Mouse (Mus musculus) cerebellum, adult (tissue): ENCODE results near the gene Ptprn2.

Source experiments
- ATAC-seq: cut with Nextera tagmentation; 2 replicates; pipeline ENCODE4 v1.9.2; 2017; ENCODE audit warnings: mild to moderate bottlenecking, moderate library complexity, mixed read lengths; ENCODE audit not compliant: insufficient number of reproducible peaks, low FRiP score, low TSS enrichment

Gene Ptprn2

GRCm38 (mm10) chr12:116952452-116953205, 467.1 kb downstream of the Ptprn2 start:
- ATAC-seq, result no peak

- no peak for ATAC-seq
Measured at GRCm38 (mm10) chr12:116959164-116959563, 473.6 kb downstream of the Ptprn2 start.

GRCm38 (mm10) chr12:116963906-116964305, 478.4 kb downstream of the Ptprn2 start:
- peak; percentile 39; the same call in 1 of the 2 replicates for ATAC-seq

GRCm38 (mm10) chr12:116968215-116968939, 482.9 kb downstream of the Ptprn2 start:
- ATAC-seq, result no peak

GRCm38 (mm10) chr12:116975547-116975946, 490.0 kb downstream of the Ptprn2 start:
- no peak for ATAC-seq

GRCm38 (mm10) chr12:116976981-116977380, 491.5 kb downstream of the Ptprn2 start:
- ATAC-seq, result no peak

- no peak for ATAC-seq
Measured at GRCm38 (mm10) chr12:116978201-116978600, 492.7 kb downstream of the Ptprn2 start.

GRCm38 (mm10) chr12:116981315-116981714, 495.8 kb downstream of the Ptprn2 start:
- no peak for ATAC-seq

- ATAC-seq, result no peak
Measured at GRCm38 (mm10) chr12:116989144-116989543, 503.6 kb downstream of the Ptprn2 start.

GRCm38 (mm10) chr12:117001546-117002148, 516.1 kb downstream of the Ptprn2 start:
- no peak for ATAC-seq

GRCm38 (mm10) chr12:117016753-117017595, 531.5 kb downstream of the Ptprn2 start:
- ATAC-seq, result no peak

GRCm38 (mm10) chr12:117017912-117018311, 532.4 kb downstream of the Ptprn2 start:
- ATAC-seq, result no peak

- no peak for ATAC-seq
Measured at GRCm38 (mm10) chr12:117023235-117023634, 537.7 kb downstream of the Ptprn2 start.

- ATAC-seq, result 0 out of 2 replicates have a peak, but pooled peaks have one; percentile 45
Measured at GRCm38 (mm10) chr12:117024916-117025315, 539.4 kb downstream of the Ptprn2 start.

- ATAC-seq, result no peak
Measured at GRCm38 (mm10) chr12:117025676-117026075, 540.2 kb downstream of the Ptprn2 start.

- no peak for ATAC-seq
Measured at GRCm38 (mm10) chr12:117027351-117027750, 541.8 kb downstream of the Ptprn2 start.

GRCm38 (mm10) chr12:117028333-117028961, 542.9 kb downstream of the Ptprn2 start:
- ATAC-seq, result no peak

- no peak for ATAC-seq
Measured at GRCm38 (mm10) chr12:117033172-117033571, 547.7 kb downstream of the Ptprn2 start.

GRCm38 (mm10) chr12:117034506-117034905, 549.0 kb downstream of the Ptprn2 start:
- no peak for ATAC-seq

GRCm38 (mm10) chr12:117035243-117035642, 549.7 kb downstream of the Ptprn2 start:
- no peak for ATAC-seq
